Mouse (Mus musculus) liver, adult 2 months (tissue): ENCODE results near the gene Snd1. TPM values are rescaled to one million over a fixed set of nuclear protein-coding genes. Genes with fewer than 3 reads are reported as not detected.

Experiments
- DNase-seq: peaks from one replicate; pipeline ENCODE4 v3.0.0-alpha.2; 2011; ENCODE audit warnings: low read depth, low spot score; ENCODE audit errors: extremely low read depth
- H3K27ac ChIP-seq: fragments of 200-500 bp; replicated peaks from 2 replicates; pipeline ENCODE4 v1.5.1; 2012; ENCODE audit warnings: low read depth, mild to moderate bottlenecking, control low read depth, inconsistent platforms, low read length; ENCODE audit not compliant: insufficient read depth
- H3K27me3 ChIP-seq: fragments of 200-500 bp; 2 replicates; pipeline ENCODE4 v1.6.1; 2012; ENCODE audit warnings: mild to moderate bottlenecking, moderate library complexity, low read length, inconsistent platforms; ENCODE audit not compliant: control insufficient read depth, insufficient read depth
- H3K36me3 ChIP-seq: fragments of 200-500 bp; 2 replicates; pipeline ENCODE4 v1.6.1; 2012; ENCODE audit warnings: low read length, inconsistent platforms; ENCODE audit not compliant: control insufficient read depth, insufficient read depth
- H3K4me1 ChIP-seq: fragments of 200-500 bp; 2 replicates; pipeline ENCODE4 v1.6.1; 2011; ENCODE audit warnings: low read length; ENCODE audit not compliant: control insufficient read depth, insufficient read depth
- H3K4me3 ChIP-seq: fragments of 200-500 bp; 2 replicates; pipeline ENCODE4 v1.5.1; 2011; ENCODE audit warnings: low read depth, mild to moderate bottlenecking, control low read depth, low read length, moderate library complexity; ENCODE audit not compliant: insufficient read depth
- H3K79me2 ChIP-seq: fragments of 200-500 bp; 2 replicates; pipeline ENCODE4 v1.6.1; 2012; ENCODE audit warnings: inconsistent platforms, mild to moderate bottlenecking, low read length, moderate library complexity; ENCODE audit not compliant: control insufficient read depth, insufficient read depth
- H3K9ac ChIP-seq: fragments of 200-500 bp; 2 replicates; pipeline ENCODE4 v1.6.1; 2012; ENCODE audit warnings: low read depth, mild to moderate bottlenecking, control low read depth, inconsistent platforms, low read length
- CTCF ChIP-seq: fragments of 200-500 bp; IDR thresholded peaks from 2 replicates; pipeline ENCODE4 v1.5.1; 2011; ENCODE audit warnings: low read depth, low read length, control low read depth
- POLR2A ChIP-seq: fragments of 200-500 bp; IDR thresholded peaks from 2 replicates; pipeline ENCODE4 v1.6.1; 2011; ENCODE audit warnings: low read length, control low read depth; ENCODE audit not compliant: insufficient read depth; ENCODE audit errors: extremely low read depth
- WGBS: fragments of 180-500 bp; shearing (Covaris S2); methylation state at CpG from one replicate; pipeline ENCODE4 v1.1.7; 2018; 5-methylcytosine and 5-hydroxymethylcytosine counted together
- polyA plus RNA-seq: library from polyadenylated mRNA; depleted of rRNA; stranded (reverse); fragments of >200 nt; gene quantifications from 2 replicates; pipeline ENCODE4 v1.2.3, GENCODE M21; 2012
- total RNA-seq: library from RNA; depleted of rRNA; stranded (reverse); fragments of >200 nt; gene quantifications from 2 replicates; pipeline ENCODE4 v1.2.3, GENCODE M21; 2014

Gene Snd1
- total and polyA plus RNA-seq, 2 experiments = 64.2 to 88.6 TPM

- 96% methylated on average over 3 of the region's 3 CpGs for WGBS
- no peak for DNase-seq
- no peaks in the 10 kb centered on the region; the same call in 1 of the 2 replicates for H3K4me1 ChIP-seq
- H3K27me3 ChIP-seq = no peaks in the 10 kb centered on the region
- H3K36me3 ChIP-seq = peaks cover 19% of the 10 kb centered on the region
- no peak overlapping the region for H3K4me3 ChIP-seq
- peaks cover 16% of the 10 kb centered on the region; the same call in 1 of the 2 replicates for H3K79me2 ChIP-seq
- no peak overlapping the region for H3K9ac ChIP-seq
- TF ChIP-seq POLR2A = no peak
- TF ChIP-seq CTCF = no peak
- no peak overlapping the region for H3K27ac ChIP-seq
Measured at GRCm38 (mm10) chr6:28592323-28592893, 117.5 kb downstream of the Snd1 start.

GRCm38 (mm10) chr6:28593708-28594107, 118.8 kb downstream of the Snd1 start:
- 72% methylated on average over 3 of the region's 3 CpGs for WGBS
- Histone ChIP-seq H3K9ac (no peak overlapping the region), H3K79me2 (peaks cover 10% of the 10 kb centered on the region; the same call in 1 of the 2 replicates), H3K4me3 (no peak overlapping the region), H3K27me3 (no peaks in the 10 kb centered on the region), H3K36me3 (peaks cover 19% of the 10 kb centered on the region), H3K27ac (no peak overlapping the region), H3K4me1 (no peaks in the 10 kb centered on the region)
- no peak for DNase-seq
- no peak for TF ChIP-seq POLR2A

- Histone ChIP-seq H3K4me3 (no peak overlapping the region), H3K4me1 (no peaks in the 10 kb centered on the region), H3K27me3 (no peaks in the 10 kb centered on the region), H3K36me3 (peaks cover 14% of the 10 kb centered on the region; the same call in 1 of the 2 replicates), H3K9ac (no peak overlapping the region), H3K27ac (no peak overlapping the region), H3K79me2 (peaks cover 6% of the 10 kb centered on the region; the same call in 1 of the 2 replicates)
- WGBS = 91% methylated on average over 4 of the region's 4 CpGs
- TF ChIP-seq POLR2A = no peak
- TF ChIP-seq CTCF = no peak
- peak; percentile 21 for DNase-seq
Measured at GRCm38 (mm10) chr6:28594759-28595158, 119.8 kb downstream of the Snd1 start.

- peaks cover 14% of the 10 kb centered on the region; the same call in 1 of the 2 replicates for H3K36me3 ChIP-seq
- no peaks in the 10 kb centered on the region for H3K4me1 ChIP-seq
- no peak overlapping the region for H3K4me3 ChIP-seq
- DNase-seq = no peak
- no peak overlapping the region for H3K27ac ChIP-seq
- 38% methylated on average over 1 of the region's 1 CpGs for WGBS
- peaks cover 5% of the 10 kb centered on the region; the same call in 1 of the 2 replicates for H3K79me2 ChIP-seq
- H3K27me3 ChIP-seq = no peaks in the 10 kb centered on the region
- TF ChIP-seq POLR2A (no peak), CTCF (no peak)
- H3K9ac ChIP-seq = no peak overlapping the region
Measured at GRCm38 (mm10) chr6:28595231-28595630, 120.3 kb downstream of the Snd1 start.

- WGBS = 95% methylated on average over 5 of the region's 5 CpGs
- no peaks in the 10 kb centered on the region for H3K27me3 ChIP-seq
- no peak overlapping the region for H3K27ac ChIP-seq
- no peak overlapping the region for H3K4me3 ChIP-seq
- no peak for DNase-seq
- peaks cover 9% of the 10 kb centered on the region for H3K36me3 ChIP-seq
- no peak for TF ChIP-seq CTCF
- TF ChIP-seq POLR2A = no peak
- H3K79me2 ChIP-seq = peaks cover 3% of the 10 kb centered on the region; the same call in 1 of the 2 replicates
- H3K4me1 ChIP-seq = no peaks in the 10 kb centered on the region
- H3K9ac ChIP-seq = no peak overlapping the region
Measured at GRCm38 (mm10) chr6:28597266-28597665, 122.3 kb downstream of the Snd1 start.

- peaks cover 4% of the 10 kb centered on the region for H3K36me3 ChIP-seq
- no peaks in the 10 kb centered on the region; the same call in 1 of the 2 replicates for H3K79me2 ChIP-seq
- H3K4me3 ChIP-seq = no peak overlapping the region
- no peak overlapping the region for H3K27ac ChIP-seq
- 96% methylated on average over 5 of the region's 5 CpGs for WGBS
- H3K27me3 ChIP-seq = no peaks in the 10 kb centered on the region
- H3K4me1 ChIP-seq = peaks cover 1% of the 10 kb centered on the region; the same call in 1 of the 2 replicates
- TF ChIP-seq CTCF (no peak), POLR2A (no peak)
- H3K9ac ChIP-seq = no peak overlapping the region
- no peak for DNase-seq
Measured at GRCm38 (mm10) chr6:28599120-28599519, 124.2 kb downstream of the Snd1 start.
